Mouse (Mus musculus) E14TG2a.4 (cell line): ENCODE results near the gene Pygo2.

Experiments used
- CTCF ChIP-seq: conservative IDR thresholded peaks from 2 replicates; pipeline ENCODE4 v1.5.1; 2014; ENCODE audit warnings: low read length
- NANOG ChIP-seq: IDR thresholded peaks from 2 replicates; pipeline ENCODE4 v1.6.1; 2014; ENCODE audit warnings: borderline replicate concordance, low read length, mixed read lengths
- POU5F1 ChIP-seq: IDR thresholded peaks from 2 replicates; pipeline ENCODE4 v1.6.1; 2014; ENCODE audit warnings: low read length, borderline replicate concordance

DNA sequence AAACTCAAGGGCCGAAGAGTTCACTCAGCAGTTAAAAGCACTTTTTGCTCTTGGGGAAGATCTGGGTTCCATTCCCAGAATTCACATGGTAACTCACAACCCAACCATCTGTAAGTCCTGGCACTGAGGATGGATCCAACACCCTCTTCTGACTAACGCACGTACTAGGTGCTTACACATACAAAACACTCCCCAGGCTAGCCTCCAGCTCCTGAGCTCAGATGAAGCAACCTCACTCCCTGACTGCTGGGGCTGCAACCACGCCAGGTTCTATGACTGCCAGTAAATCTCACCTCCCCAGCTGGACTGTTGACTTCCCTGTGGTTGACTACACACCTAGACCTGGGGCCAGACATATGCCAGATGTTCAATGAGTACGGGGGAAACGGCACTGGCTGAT, 23.1 kb upstream of the Pygo2 start:
- TF ChIP-seq CTCF (no peak), NANOG (no peak), POU5F1 (no peak)
